Mouse (Mus musculus) adrenal gland, postnatal 14 days (tissue): Measurements from ENCODE around the gene Alg5. TPM values are rescaled to one million over a fixed set of nuclear protein-coding genes. Genes with fewer than 3 reads are reported as not detected.

ENCODE experiments used
- DNase-seq: peaks from one replicate; pipeline ENCODE4 v3.0.0; 2021; ENCODE audit warnings: mixed read lengths
- total RNA-seq: library from RNA; stranded (reverse); gene quantifications from 2 replicates; pipeline ENCODE4 v1.2.3, GENCODE M21; 2021

Alg5 gene
- total RNA-seq, 1 experiment from 2014 or later = 34.0 TPM

DNA sequence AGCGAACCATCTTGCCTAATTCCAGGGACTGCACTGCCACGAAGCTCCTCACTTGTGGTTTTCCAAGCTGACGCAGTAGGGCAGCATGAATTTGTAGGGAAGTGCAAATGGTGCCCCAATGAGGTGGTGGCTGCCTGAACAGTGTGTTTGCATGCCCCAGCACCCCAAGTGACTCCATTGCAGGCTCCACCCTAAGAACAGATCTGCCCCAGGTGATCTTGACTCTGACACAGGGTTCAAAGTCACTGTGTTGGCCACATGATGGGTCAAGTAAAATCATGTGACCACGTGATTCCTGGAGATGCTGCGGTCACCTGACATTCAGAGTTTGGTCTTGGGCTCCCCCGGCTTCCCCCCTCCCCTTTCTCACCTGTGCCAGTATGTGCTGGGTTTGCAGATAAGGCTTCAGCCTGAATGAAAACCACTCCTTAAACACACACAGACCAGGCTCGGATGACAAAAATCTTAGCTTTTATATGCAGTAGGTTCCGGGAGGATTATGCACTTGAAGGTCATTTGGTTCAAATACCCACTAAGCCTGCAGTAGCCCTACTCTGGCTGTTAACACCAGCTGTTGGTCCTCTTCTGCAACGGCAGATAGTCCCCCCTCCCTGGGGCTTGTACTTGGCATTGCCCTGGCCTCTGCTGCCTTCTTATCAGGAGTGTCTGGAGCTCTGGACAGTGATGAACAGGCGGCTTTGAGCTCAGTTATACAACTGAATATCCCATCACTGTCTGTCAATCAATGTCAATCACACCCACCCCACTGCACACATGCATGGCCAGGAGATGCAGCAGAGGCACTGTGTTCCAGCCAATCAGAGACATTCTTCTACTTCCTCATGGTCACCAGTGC is 56.7 kb downstream of the Alg5 start:
- DNase-seq = no peak

DNA sequence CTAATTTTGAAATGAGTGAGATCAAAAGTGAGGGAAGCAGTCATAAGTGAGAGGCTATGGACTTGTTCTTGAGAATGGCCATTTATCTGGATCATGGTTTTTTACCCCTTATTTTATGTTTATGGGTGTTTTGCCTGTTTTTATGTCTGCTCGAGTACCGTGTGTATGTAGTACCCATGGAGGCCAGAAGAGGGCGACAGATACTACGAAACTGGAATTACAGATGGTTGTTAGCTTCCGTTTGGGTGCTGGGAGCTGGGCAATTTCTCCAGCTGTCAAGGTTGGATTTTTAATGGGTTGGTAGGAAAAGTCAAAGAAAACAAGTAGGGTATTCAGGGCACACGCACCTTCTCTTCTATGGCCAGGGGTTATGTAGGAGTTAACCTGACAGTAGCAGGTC is 58.4 kb downstream of the Alg5 start:
- no peak for DNase-seq

DNA sequence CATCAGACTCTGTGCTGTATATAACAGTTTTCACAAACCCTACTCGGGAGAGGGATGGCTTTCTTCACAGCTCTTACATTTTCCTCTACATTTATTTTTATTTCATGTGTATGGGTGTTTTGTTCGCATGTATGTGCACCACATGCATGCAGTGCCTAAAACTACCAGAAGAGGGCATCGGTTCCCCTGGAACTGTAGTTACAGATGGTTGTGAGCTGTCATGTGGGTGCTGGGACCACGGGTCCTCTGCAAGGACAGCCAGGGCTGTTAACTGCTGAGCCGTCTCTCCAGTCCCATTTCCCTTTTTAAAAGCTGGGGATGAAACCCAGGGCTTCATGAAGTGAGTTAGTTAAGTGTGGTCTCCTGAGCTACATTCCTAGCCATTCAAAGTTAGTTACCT is 60.0 kb downstream of the Alg5 start:
- no peak for DNase-seq

DNA sequence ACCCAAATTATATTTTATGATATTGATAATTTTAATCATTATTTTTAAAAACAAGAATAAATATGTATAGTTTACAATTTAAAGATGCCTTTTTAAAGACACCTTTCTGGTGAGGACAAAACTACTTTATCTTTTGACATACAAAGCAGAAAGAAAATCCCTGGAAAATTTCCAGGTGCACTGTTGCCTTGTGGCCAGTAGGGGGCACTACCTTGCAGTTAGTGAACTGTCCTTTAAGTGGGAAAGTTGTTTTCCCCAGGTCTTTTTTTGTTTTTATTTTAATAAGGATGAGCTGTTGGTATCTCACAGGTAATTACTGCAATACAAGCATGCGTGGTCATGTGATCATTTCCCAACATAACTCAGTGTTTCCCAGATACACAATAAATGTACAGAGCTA is 60.5 kb downstream of the Alg5 start:
- peak; percentile 49 for DNase-seq

DNA sequence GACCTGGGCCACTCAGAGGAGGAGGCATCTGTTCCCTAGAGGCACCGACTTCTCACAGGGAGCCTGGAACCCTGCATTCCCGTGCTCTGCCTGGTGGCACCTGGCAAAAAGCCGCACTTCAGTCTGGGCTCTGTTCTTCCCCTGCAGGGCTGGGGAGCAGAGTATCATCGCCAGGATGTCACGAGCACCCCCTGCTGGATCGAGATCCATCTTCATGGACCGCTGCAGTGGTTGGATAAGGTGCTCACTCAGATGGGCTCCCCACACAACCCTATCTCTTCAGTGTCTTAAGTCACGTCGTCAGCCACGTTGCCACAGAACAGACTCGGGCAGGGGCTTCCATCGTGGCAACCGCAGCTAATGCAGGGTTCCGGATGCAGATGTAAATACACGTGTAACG is 61.9 kb downstream of the Alg5 start:
- DNase-seq = peak; percentile 73

Other genes with a start within 250 kb of the Alg5 start
- 45.7 and 47.9 TPM in 2 replicates for gene Supt20, start 42.7 kb upstream of the Alg5 start, total RNA-seq
- gene Gm21958, start 21.2 kb upstream of the Alg5 start, total RNA-seq = not detected in 2 replicates
- 35.4 and 42.7 TPM in 2 replicates for gene Exosc8, start 146 bp upstream of the Alg5 start, total RNA-seq
- gene Smad9, start 20.0 kb downstream of the Alg5 start, total RNA-seq = 10.6 and 12.0 TPM in 2 replicates
- 27.1 and 32.0 TPM in 2 replicates for gene Rfxap, start 72.3 kb downstream of the Alg5 start, total RNA-seq
- gene Sertm1, start 180.3 kb downstream of the Alg5 start, total RNA-seq = not detected in 2 replicates